Mouse (Mus musculus) layer of hippocampus, adult 8-10 months (tissue): ENCODE results near the gene Rnf182. TPM values are rescaled to one million over a fixed set of nuclear protein-coding genes. Genes with fewer than 3 reads are reported as not detected.
A peak's percentile ranks its signal among the peaks of the same experiment; 100 is the strongest.

Experiments used
- DNase-seq, 2 experiments: peaks; one replicate each; pipeline ENCODE4 v3.0.0; 2022; ENCODE audit warnings: low spot score in 2 of 2
- total RNA-seq, 4 experiments: library from RNA; stranded (reverse); gene quantifications; 2 replicates each; pipeline ENCODE4 v1.2.4; 2022

Gene Rnf182
- 10 to 100 TPM; 27.6 to 38.1 (median 32.3) TPM for total RNA-seq

DNA sequence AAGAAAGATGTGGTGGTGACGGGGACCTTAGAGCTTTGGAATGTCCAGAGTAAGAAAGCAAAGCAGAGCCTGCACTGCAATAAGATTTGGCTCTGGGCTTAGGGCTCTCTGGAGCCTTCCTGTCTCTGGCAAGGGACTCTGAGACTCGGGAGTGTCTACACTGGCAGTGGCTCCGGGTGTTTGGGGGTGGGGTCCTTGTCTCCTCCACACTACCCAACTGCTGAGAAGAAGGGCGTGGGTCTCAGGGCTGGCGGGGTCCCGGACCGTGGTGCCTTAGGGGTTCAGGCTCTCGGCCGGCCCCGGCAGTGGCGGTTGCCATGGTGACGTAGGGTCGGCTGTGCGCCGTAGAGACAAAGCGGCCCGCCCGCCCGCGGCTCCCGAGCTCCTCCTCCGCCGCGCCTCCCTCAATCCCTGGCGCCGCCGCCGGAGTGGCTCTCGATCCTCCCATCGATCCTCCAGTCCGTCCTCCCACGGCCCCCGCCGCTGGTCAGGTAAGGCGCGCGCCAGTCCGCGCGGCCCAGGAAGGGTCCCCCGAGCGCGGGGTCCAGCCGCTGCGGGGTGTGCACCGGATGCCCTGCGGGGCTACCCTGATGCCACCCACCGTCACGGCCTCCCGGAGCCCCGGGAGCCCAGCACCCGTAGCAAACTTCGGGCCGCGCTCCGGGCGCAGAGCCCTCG is at the start of gene Rnf182:
Gene Rnf182, plus strand, starts transcription at position 134 of the 678 bp plus-strand sequence.
- peak; percentile 74 to 78 for DNase-seq

DNA sequence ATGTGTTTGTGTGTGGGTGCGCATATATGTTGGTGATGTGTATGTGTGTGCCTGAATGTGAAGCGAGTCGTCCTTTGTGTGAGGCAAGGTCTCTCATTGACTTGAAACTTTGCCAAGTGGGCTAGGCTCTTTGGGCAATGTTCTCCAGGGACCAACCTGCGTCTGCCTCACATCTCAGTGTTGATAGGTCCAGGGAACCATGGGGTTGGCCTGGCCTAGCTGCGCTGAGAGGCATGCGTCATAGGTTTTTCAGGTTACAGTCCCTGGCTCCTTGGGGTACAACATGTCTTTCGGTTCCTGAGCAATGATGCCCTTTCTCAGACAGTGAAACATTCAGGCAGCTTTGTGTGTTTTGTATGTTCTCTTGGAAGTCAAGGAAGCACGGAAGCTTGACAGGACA is 49.3 kb upstream of the Rnf182 start:
- no peak for DNase-seq

DNA sequence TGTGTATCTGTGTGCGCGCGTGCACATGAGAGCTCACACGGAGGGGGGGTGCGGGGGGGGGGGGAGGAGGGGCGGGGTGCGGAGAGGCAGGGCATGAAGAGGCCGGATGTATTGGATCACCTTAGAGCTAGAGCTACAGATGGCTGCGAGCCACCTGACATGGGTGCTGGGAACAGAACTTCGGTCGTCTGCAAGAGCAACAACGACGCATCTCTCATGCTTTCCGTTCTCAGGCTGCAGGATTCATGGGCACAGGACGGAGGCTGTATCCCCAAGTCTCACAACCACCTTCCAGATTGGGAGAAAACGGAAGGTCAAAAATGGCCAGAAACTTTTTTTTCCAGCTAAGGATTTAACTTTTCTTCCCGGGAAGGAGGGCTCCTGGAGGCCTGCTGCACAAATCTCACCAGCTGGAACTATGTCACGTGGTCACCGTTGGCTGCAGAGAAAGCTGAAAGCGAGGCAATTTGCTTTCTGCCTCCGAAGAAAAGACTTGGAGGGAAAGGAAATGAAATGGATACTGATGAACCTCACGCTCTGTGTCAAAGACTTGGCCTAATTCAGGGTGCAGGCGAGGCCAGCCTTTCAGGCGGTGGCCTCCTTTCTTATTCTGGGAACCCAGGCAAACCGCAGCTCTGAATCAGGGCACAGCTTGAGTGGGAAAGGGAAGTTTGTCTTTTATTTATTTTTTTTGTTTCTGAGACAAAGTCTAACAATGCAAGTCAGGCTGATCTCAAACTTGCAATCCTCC is 48.2 kb upstream of the Rnf182 start:
- DNase-seq = peak; percentile 52

DNA sequence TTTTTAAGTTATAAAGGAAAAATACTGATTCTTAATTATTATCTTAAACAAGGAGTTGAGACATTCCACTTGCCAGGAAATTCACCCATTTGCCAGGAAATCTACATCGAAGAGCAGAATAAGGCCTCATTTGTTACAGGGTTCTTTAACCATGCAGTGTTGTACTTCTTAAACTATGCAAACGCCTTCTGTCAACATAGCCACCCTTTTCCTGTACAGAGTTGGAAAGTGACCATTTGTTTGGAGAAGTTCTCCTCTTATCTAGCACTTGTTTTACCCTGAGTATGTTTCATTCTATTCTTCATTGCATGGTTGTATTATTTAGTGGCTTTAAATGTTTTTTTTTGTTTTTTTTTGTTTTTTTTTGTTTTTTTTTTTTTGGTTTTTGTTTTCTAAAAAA is 41.5 kb upstream of the Rnf182 start:
- DNase-seq = no peak

DNA sequence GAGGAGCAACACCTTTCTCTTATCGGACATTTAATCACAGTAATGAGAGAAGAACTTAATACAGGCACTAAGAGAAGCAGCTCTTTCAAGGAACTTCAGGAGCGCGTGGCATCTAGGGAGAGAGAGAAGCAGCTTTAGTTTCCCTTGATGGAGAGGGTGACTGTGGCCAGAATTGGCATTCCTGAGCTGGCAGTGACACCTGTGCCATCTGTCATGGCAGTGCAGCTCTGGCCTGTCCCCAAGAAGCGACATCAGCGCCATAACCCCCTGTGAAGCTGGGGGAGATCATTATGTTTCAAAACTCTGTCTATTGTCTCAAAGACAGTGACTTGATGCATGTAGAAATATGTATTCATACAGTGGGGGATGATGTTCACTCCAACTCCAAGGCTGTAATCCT is 40.1 kb upstream of the Rnf182 start:
- no peak for DNase-seq

DNA sequence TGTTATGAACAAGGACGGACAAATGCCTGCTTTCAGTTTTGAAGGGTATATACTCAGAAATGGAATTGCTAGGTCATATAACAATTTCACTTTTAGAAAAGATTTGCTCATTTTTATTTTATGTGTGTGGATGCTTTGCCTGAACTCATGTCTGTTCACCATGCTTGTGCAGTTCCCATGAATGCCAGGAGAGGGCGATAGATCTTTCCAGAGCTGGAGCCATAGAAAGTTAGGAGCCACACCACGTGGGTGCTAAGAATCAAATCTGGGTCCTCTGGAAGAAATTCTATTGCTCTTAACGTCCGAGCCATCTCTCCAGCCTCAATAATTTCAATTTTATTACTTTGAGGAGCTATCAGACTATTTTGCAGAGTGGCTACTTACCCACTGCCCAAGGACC is 38.3 kb upstream of the Rnf182 start:
- no peak for DNase-seq

DNA sequence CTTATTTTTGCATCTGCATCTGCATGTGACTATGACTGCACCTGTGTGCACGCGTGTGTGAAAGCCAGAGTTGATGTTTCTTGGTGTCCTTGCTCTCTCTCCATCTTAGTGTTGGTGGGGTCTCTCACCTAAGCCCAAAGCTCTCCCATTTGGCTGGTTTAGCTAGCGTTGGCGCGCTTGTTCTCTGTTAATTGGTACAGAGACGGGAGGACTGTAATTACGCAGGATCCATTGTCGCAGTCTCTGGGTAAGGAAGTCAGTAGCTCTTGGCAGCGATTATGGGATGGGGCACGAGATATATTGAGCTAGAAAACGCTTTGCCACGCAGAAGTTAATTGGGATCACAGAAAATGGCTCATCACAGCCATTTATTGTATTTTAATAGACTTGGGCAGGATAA is 37.7 kb upstream of the Rnf182 start:
- DNase-seq = no peak

DNA sequence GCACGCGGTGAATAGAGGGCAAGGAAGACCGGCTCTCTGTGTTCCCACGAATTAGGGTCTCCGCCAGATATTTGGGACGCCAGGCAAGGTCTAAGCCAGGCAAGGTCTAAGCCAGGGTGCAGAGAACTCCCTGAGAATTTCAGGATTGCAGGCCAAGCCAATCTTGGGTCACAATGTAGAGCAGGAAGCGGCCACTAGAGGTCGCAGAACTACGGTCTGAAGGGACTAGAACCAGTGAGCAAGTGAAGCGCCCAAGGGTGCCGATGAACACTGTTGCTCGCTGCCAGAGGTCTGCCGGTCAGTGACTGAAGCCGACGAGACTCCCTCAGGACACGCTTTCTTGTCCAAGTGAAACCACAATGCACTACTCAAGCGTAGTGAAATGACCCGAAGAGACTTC is 35.8 kb upstream of the Rnf182 start:
- DNase-seq = no peak

DNA sequence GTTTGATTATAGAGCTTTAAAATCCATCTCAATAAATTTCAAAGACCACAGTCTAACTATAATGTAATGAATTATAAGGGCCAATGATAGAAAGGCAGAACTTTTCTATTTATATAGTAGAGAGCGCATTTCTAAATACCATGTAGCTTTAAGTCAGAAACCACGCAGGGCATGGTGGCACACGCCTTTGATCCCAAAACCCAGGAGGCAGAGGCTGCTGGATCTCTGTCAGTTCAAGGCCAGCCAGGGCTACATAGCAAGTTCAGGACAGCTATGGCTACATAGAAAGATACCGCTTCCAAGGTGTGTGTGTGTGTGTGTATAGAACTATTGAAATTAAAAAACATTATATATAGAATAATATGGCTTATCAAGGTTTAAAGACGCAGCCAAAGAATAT is 34.8 kb upstream of the Rnf182 start:
- DNase-seq = no peak

DNA sequence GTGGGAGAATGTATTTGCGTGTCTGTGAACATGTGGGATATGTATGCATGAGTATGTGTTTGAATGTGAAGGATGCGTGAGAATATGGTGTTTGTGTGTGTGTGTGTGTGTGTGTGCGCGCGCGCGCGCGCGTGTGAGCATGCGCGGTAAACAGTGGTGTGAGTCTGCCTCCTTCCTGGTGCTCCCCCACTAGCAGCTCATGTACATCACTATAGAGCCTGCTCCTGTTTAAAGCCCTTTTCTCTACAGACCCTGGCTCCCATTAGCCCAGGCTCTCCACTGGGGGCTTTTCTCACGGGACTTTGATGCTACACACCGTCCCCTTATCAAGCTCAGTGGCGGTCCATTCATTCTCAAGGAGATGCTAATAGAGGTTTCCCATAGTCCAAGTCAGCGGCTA is 32.5 kb upstream of the Rnf182 start:
- DNase-seq = no peak

DNA sequence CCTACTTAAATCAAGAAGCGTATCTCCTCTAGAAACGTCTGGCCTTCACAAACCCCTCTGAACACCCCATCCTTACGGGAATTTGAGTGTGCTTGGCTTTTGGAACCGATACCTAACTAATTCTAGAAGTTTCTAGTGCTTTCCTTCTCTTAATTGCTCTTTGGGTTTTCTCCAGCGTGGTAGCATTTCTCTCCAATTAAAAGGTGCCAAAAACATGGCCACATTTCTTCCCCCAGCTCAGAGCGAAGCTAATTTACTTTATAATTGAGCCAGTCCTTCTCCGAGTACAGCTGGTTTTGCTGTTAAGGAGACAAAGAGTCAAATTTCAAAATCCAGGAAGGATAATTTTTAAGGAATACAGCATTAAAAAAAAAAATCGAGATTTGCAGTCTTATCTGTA is 32.0 kb upstream of the Rnf182 start:
- DNase-seq = no peak

DNA sequence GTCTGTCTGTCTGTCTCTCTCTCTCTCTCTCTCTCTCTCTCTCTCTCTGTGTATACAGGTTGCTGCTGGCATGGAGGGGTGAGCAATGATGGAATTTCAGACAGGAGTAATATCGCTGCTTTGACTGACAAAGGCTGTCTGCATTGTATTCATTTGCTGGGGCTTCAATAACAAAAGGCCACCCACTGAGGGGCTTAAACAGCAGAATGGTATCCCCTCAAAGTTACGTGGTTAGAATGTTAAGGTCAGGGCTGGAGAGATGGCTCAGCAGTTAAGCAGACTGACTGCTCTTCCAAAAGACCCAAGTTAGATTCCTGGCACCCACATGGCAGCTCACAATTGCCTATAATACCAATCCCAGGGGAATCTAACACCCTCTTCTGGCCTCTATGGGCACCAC is 30.2 kb upstream of the Rnf182 start:
- DNase-seq = no peak

DNA sequence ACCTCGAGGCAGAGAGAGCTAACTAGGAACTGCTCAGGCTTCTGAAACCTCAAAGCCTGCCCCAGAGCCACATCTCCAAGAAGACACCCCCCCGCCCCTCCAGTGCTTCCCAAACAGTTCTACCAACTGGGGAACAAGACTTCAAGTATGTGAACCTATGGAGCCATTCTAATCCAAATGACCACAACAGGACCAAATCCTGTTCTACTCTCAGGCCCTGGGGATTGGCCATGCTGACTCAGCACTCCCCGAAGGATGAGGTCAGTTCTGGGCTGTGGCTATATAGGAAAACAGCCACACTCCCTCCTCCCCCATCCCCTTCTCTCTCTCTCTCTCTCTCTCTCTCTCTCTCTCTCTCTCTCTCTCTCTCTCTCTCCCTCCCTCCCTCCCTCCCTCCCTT is 28.5 kb upstream of the Rnf182 start:
- no peak for DNase-seq

DNA sequence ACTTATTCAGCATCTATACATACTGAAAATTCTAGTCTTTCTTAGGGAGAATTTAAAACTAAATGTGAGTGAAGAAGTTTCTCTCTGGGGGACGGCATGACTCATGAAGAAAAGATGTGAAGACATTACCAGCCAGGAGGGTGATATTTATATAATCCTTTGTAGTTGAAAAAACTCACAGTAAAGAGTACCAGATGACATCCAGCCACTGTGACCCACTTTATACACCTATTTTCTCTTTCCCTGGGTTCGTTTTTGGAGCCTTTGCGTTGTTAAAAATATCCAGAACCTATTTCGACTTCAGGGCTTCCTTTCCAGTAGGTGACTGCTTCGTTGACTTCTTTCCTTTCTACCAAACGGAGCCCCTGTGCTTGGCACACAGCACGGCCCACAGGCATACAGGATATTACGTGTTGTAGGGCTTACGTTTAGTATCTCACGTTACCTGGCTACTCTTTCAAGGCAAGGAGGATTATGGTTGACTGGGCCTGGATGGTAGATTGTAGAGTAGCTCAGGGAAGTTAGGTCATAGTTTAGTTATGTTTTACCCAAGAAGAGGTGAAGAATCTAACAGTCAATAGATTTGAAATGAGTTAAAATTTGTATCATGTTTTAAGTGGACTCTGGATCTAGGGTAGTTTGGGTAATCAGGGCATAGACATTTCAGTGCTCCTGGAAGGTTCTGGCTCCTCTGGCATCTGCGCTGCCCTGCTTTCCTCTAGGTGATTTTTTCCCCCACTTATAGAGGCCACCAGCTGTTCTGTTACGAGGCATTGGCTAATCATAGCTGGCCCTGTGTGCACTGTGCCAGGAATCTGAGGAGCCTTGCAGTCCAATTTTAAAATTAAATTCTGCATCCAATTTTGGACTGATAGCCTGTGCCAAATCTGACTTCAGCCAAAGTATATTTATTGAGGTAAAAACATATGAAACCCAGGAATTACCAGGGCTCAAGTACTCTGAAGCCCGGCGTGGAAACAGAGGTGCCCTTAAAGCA is 27.4 kb upstream of the Rnf182 start:
- no peak for DNase-seq

DNA sequence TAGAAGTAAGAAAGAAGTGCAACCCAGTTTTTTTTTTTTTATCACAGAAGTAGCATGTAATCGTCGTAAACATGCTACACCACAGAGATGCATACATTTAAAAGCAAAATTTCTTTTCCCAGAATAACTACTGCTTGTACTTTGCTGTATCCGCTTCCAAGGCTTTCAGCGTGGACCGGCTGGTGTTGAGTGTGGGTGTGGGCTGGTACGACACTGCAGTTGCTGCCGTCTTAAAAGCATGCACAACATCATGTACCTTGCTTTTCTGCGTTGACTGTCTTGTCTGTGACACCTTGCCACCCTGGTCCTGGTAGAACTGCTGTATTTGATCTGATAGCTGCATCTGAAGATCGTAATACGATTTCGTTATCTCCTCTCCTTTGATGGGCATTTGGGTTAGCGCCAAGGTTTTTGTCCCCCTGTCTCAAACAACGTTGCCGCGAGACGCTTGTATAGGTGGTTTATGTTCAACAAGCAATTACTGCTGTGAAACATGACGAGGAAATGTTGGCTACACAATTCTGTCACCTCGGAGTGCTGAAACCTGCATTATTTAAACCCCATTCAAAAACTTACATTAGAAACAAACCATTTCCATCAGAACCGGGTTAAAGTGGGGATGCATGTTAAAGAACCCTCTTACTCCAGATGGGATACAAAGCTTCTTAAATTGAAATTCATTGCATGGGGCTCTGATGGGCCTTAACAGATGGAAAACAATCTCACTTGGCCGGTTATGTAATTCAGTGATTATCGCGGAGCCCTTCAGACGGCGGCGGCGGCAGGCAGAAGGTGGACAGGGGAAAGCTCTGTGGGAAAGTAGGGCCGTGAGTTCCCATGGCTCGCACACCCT is 23.5 kb upstream of the Rnf182 start:
- no peak for DNase-seq

DNA sequence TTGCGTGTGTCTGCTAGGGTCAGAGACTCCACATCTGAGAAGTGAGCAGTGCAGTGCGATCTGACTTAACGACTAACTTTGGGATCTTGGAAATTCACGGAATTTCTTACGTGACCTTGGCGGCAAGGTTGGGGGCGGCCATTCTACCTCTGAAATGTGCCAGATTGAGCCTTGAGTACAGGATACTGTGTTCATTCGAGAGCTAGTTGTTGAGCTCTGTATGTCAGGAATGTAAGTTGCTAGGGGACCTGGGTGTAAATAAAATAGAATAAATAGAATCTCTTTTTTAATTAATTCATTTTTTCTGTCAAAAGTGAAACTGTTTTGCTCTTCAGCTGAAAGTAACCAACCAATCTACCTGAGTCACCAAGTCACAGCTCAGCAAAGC is 22.8 kb upstream of the Rnf182 start:
- no peak for DNase-seq

DNA sequence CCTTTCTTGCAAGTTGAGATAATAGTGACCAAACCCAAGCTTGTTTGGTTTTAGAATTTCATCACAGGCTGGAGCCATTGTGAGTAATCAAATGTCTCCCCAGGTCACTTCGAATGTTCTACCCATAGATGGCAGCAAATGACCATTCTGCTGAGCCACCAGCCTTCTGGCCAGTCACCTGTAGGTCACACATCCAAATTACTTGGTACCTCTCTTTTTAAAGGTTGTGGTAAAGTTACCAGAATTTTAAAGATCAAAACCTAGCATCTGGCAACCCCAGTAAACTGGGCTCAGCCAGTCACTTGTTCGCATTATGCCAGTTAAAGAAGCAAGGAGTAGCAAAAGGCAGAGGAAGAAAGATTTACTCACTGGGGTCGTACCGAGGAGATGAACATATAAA is 19.6 kb upstream of the Rnf182 start:
- DNase-seq = no peak

DNA sequence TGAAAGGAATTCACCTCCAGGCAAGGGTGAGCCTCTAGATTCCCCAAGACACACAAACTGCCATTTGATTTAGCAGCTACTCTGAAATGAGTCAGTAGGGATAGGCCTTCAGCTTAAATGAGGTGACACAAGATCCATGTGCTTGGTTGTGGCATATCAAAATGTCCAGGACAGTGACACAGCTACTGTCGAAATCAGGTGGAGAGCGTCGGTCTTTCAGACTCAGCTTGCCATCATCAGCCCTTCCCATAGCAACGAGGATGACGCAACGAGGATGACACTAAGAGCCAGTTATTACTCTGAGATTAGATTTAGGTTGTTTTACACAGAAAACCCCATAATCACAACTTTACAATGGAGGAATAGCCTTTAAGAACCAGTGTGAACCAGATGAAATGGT is 14.5 kb upstream of the Rnf182 start:
- DNase-seq = no peak

DNA sequence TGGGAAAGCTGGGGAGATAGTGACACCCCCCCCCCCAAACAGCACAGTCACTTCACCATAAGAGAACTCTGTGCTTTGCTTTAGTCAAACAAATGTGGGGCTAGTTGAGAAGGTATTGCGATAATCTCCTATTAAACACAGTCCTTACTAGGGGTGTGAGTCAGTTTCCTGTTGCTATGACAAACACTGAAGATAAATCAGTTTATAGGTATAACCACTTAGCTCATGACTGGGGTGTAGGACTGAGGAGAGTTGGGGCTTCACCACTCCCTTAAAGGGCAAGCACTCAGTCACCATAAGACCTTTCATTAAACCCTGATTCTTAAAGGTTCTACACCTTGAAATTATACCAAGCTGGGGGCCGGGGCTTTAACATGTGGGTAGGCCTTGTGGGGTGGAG is 13.1 kb upstream of the Rnf182 start:
- no peak for DNase-seq

DNA sequence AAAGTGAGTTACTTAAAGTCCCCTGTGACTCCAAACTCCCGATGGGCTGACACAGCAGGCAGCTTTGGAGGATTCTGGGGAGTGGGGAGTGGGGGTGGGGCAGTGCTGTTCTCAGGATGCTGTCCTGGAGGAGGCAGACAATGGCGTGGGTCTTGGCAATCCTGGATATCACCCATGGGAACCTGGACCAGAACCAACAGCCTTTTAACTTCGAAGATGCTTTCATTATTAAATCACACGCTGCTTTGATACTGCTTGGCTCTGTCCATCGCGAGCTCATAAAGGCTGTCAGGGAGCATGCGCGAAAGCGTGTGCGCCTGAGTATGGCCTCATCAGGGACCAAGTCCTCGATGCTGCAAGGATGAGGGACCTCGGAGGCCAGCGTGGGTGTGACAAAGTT is 12.5 kb upstream of the Rnf182 start:
- no peak for DNase-seq

DNA sequence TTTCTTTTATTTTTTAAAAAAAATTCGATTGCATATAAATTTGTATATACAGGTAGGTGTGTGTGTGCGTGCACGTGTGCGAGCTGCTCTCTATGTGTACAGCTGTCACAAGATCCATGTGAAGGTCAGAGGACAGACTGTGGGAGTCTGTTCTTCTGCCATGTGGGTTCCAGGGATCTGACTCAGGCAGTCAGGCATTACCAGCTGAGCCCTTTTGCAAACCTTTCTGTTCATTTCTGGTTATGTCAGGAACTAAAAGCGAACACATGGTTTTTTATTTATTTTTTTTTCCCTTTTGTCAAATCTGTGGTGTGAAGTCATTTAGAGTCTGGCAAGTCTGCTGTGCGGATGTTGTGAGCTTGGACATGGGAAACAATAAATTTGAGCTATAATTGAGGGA is 6.7 kb upstream of the Rnf182 start:
- no peak for DNase-seq
